In genomic region chr7:141339215-141339920, GRCm38 (mm10) we compare ENCODE assay signal across 8 mouse cellular contexts. TPM values are rescaled to one million over a fixed set of nuclear protein-coding genes. Genes with fewer than 3 reads are reported as not detected.
A peak's percentile ranks its signal among the peaks of the same experiment; 100 is the strongest.
DNase-seq lines count a peak whose midpoint lies in the region; ATAC-seq and TF ChIP-seq lines count a peak whose summit lies in the region.

No protein-coding gene starts in this region.

- H3K4me1 ChIP-seq in heart, embryonic 12.5 days (replicated peaks) = peaks cover 8% of the 10 kb centered on the region
- H3K4me1 ChIP-seq in ES-E14 (ENCODE audit: control insufficient read depth in 2 of 2, insufficient read depth in 2 of 2, low read length in 2 of 2, poor library complexity in 1 of 2) = peaks cover 11 to 17% of the 10 kb centered on the region in 2 experiments; a peak in 3 of 4 replicates
- 0 out of 2 replicates have a peak, but pooled peaks cover 3% of the 10 kb centered on the region for H3K4me1 ChIP-seq in hindbrain, postnatal 0 days (ENCODE audit: insufficient read depth, low read length)
- H3K4me1 ChIP-seq in liver, embryonic 15.5 days (replicated peaks) = peaks cover 40% of the 10 kb centered on the region

- H3K4me2 ChIP-seq in heart, embryonic 12.5 days = peak overlapping the region; percentile 65
- H3K4me2 ChIP-seq in hindbrain, postnatal 0 days (ENCODE audit: low read depth, low read length) = peak overlapping the region; percentile 23; the same call in 1 of the 2 replicates
- peak overlapping the region; percentile 74 for H3K4me2 ChIP-seq in liver, embryonic 15.5 days

- ATAC-seq in heart, embryonic 12.5 days (ENCODE audit: insufficient number of reproducible peaks, low FRiP score) = no peak
- no peak for ATAC-seq in hindbrain, postnatal 0 days
- ATAC-seq in liver, embryonic 15.5 days (ENCODE audit: insufficient read depth) = no peak
- ATAC-seq in granulocyte monocyte progenitor cell, adult 5-6 weeks (replicated peaks; ENCODE audit: poor library complexity, severe bottlenecking) = no peak

- no peak for DNase-seq in heart, adult 11 months
- DNase-seq in ES-E14 (ENCODE audit: low read depth, low spot score) = no peak
- DNase-seq in hindbrain, postnatal 0 days (ENCODE audit: low spot score) = no peak
- DNase-seq in layer of hippocampus, adult 2 months (ENCODE audit: low spot score in 2 of 2) = no peak
- no peak for DNase-seq in left cerebral cortex, postnatal 10 days (ENCODE audit: extremely low spot score in 1 of 2, low spot score in 2 of 2)

- H3K27ac ChIP-seq in heart, embryonic 12.5 days (ENCODE audit: poor library complexity, severe bottlenecking) = no peak overlapping the region
- H3K27ac ChIP-seq in ES-E14 (ENCODE audit: insufficient read depth, low read depth, low read length, poor library complexity, severe bottlenecking) = 0 out of 2 replicates have a peak overlapping the region, but pooled peaks have one; percentile 6
- no peak overlapping the region for H3K27ac ChIP-seq in hindbrain, postnatal 0 days
- peak overlapping the region; percentile 81 for H3K27ac ChIP-seq in liver, embryonic 15.5 days (replicated peaks)
- no peak overlapping the region for H3K27ac ChIP-seq in layer of hippocampus, adult 2 months

- in situ Hi-C loops in ES-E14 (cut with MboI; ENCODE audit: low sequenced_read_pairs in 2 of 2, unreplicated experiment in 2 of 2) = no loop called here

- H3K4me3 ChIP-seq in heart, embryonic 12.5 days = peak overlapping the region; percentile 31
- H3K4me3 ChIP-seq in ES-E14 (ENCODE audit: insufficient read depth in 1 of 2, low read depth in 1 of 2, low read length in 2 of 2, poor library complexity in 1 of 2, severe bottlenecking in 1 of 2) = peak overlapping the region; percentile 72
- no peak overlapping the region for H3K4me3 ChIP-seq in hindbrain, postnatal 0 days (ENCODE audit: low read length)
- peak overlapping the region; percentile 47 for H3K4me3 ChIP-seq in liver, embryonic 15.5 days (replicated peaks)
- no peak overlapping the region for H3K4me3 ChIP-seq in layer of hippocampus, adult 2 months

- peaks cover 15% of the 10 kb centered on the region for H3K36me3 ChIP-seq in heart, embryonic 12.5 days
- no peaks in the 10 kb centered on the region for H3K36me3 ChIP-seq in ES-E14 (ENCODE audit: control insufficient read depth, insufficient read depth, low read length, poor library complexity, severe bottlenecking)
- H3K36me3 ChIP-seq in hindbrain, postnatal 0 days (ENCODE audit: insufficient read depth, low read length) = peaks cover 7% of the 10 kb centered on the region; the same call in 1 of the 2 replicates
- H3K36me3 ChIP-seq in liver, embryonic 15.5 days (replicated peaks) = no peaks in the 10 kb centered on the region

- peak overlapping the region; percentile 53 for H3K9ac ChIP-seq in heart, embryonic 12.5 days
- H3K9ac ChIP-seq in ES-E14 (ENCODE audit: insufficient read depth, low read depth, low read length, poor library complexity, severe bottlenecking) = peak overlapping the region; percentile 45; the same call in 1 of the 2 replicates
- no peak overlapping the region for H3K9ac ChIP-seq in hindbrain, postnatal 0 days (replicated peaks; ENCODE audit: low read length)
- peak overlapping the region; percentile 38; the same call in 1 of the 2 replicates for H3K9ac ChIP-seq in liver, embryonic 15.5 days

- no peak for TF ChIP-seq CTCF in hindbrain, postnatal 0 days (IDR thresholded peaks at IDR 0.05; ENCODE audit: low read depth)
- no peak for TF ChIP-seq CTCF in layer of hippocampus, adult 2 months (conservative IDR thresholded peaks at IDR 0.05)

- no peaks in the 10 kb centered on the region for H3K9me3 ChIP-seq in heart, embryonic 12.5 days (replicated peaks)
- no peaks in the 10 kb centered on the region for H3K9me3 ChIP-seq in ES-E14 (ENCODE audit: control insufficient read depth, insufficient read depth, low read depth, low read length)
- no peaks in the 10 kb centered on the region for H3K9me3 ChIP-seq in hindbrain, postnatal 0 days (ENCODE audit: low read length)
- H3K9me3 ChIP-seq in liver, embryonic 15.5 days (replicated peaks) = no peaks in the 10 kb centered on the region

- intact Hi-C loops in left cerebral cortex, postnatal 10 days (cut with DNase I) = no loop called here

- H3K27me3 ChIP-seq in heart, embryonic 12.5 days (replicated peaks) = peaks cover 36% of the 10 kb centered on the region
- no peaks in the 10 kb centered on the region for H3K27me3 ChIP-seq in hindbrain, postnatal 0 days (ENCODE audit: insufficient read depth, low read length)
- H3K27me3 ChIP-seq in liver, embryonic 15.5 days = peaks cover 14% of the 10 kb centered on the region; the same call in 1 of the 2 replicates

- 40% methylated on average over 20 of the region's 20 CpGs for WGBS in heart, embryonic 12.5 days
- WGBS in hindbrain, postnatal 0 days = 38% methylated on average over 20 of the region's 20 CpGs
- 54% methylated on average over 20 of the region's 20 CpGs for WGBS in liver, embryonic 15.5 days (ENCODE audit: insufficient replicate concordance)

TF ChIP-seq in ES-E14, 5 proteins besides CTCF, POLR2A, EP300 and RAD21:
- TF ChIP-seq MAFK (IDR thresholded peaks at IDR 0.05; ENCODE audit: insufficient read depth, low read depth, low read length) (no peak), CHD2 (IDR thresholded peaks at IDR 0.05; ENCODE audit: low read depth, low read length) (no peak), HCFC1 (IDR thresholded peaks at IDR 0.05; ENCODE audit: borderline replicate concordance, insufficient read depth, low read length) (no peak), ZNF384 (IDR thresholded peaks at IDR 0.05; ENCODE audit: low read depth, low read length) (no peak), ZC3H11A (IDR thresholded peaks at IDR 0.05; ENCODE audit: borderline replicate concordance, low read depth, low read length) (no peak)
TF ChIP-seq in ES-E14: peak in this region for 0.

RNA-seq across cellular contexts. Expression of gene Eps8l2, which starts 0.7 kb away (rescaled TPM):
- polyA plus RNA-seq in heart, embryonic 12.5 days (2016; fragmentation: Nextera tagmentation; extraction: Ambion mirVana) = 0.73 and 1.3 TPM in 2 replicates
- 9.7 and 10.4 TPM in 2 replicates for total RNA-seq in ES-E14 (2012; rRNA removed)
- 1.6 and 3.9 TPM in 2 replicates for total RNA-seq in hindbrain, postnatal 0 days (2014; rRNA removed)
- 1.5 and 2.4 TPM in 2 replicates for polyA plus RNA-seq in hindbrain, postnatal 0 days (2015; fragmentation: Nextera tagmentation; extraction: Ambion mirVana)
- polyA plus RNA-seq in liver, embryonic 15.5 days (2015; fragmentation: Nextera tagmentation; extraction: Ambion mirVana) = 16.6 and 24.3 TPM in 2 replicates
- total RNA-seq in layer of hippocampus, adult 2 months (2021) = 1 to 10 TPM; 4.9 to 5.1 TPM
- 0.11 TPM in 1 of 2 replicates, not detected in the other for total RNA-seq in granulocyte monocyte progenitor cell, adult 5-6 weeks (2014; fragmentation: Nextera tagmentation)
- not detected in 2 replicates for total RNA-seq in granulocyte monocyte progenitor cell, adult 5-6 weeks (2017)
- total RNA-seq in left cerebral cortex, postnatal 10 days (2021) = 1 to 10 TPM; 1.1 to 1.4 TPM

RNA-seq across cellular contexts. Expression of gene Tmem80, which starts 11.8 kb away (rescaled TPM):
- polyA plus RNA-seq in heart, embryonic 12.5 days (2016; fragmentation: Nextera tagmentation; extraction: Ambion mirVana) = 37.4 and 40.1 TPM in 2 replicates
- total RNA-seq in ES-E14 (2012; rRNA removed) = 7.3 and 9.7 TPM in 2 replicates
- 31.6 and 36.4 TPM in 2 replicates for total RNA-seq in hindbrain, postnatal 0 days (2014; rRNA removed)
- polyA plus RNA-seq in hindbrain, postnatal 0 days (2015; fragmentation: Nextera tagmentation; extraction: Ambion mirVana) = 42.0 and 44.9 TPM in 2 replicates
- polyA plus RNA-seq in liver, embryonic 15.5 days (2015; fragmentation: Nextera tagmentation; extraction: Ambion mirVana) = 14.8 and 15.8 TPM in 2 replicates
- total RNA-seq in layer of hippocampus, adult 2 months (2021) = 10 to 100 TPM; 32.9 to 33.7 TPM
- total RNA-seq in granulocyte monocyte progenitor cell, adult 5-6 weeks (2014; fragmentation: Nextera tagmentation) = 6.0 and 13.2 TPM in 2 replicates
- 4.5 and 8.7 TPM in 2 replicates for total RNA-seq in granulocyte monocyte progenitor cell, adult 5-6 weeks (2017)
- 10 to 100 TPM; 21.6 to 23.5 TPM for total RNA-seq in left cerebral cortex, postnatal 10 days (2021)

RNA-seq across cellular contexts. Expression of gene Deaf1, which starts 11.9 kb away (rescaled TPM):
- polyA plus RNA-seq in heart, embryonic 12.5 days (2016; fragmentation: Nextera tagmentation; extraction: Ambion mirVana) = 34.3 and 35.6 TPM in 2 replicates
- 23.7 and 31.1 TPM in 2 replicates for total RNA-seq in ES-E14 (2012; rRNA removed)
- 218 and 220 TPM in 2 replicates for total RNA-seq in hindbrain, postnatal 0 days (2014; rRNA removed)
- polyA plus RNA-seq in hindbrain, postnatal 0 days (2015; fragmentation: Nextera tagmentation; extraction: Ambion mirVana) = 200 and 237 TPM in 2 replicates
- polyA plus RNA-seq in liver, embryonic 15.5 days (2015; fragmentation: Nextera tagmentation; extraction: Ambion mirVana) = 13.4 and 16.9 TPM in 2 replicates
- total RNA-seq in layer of hippocampus, adult 2 months (2021) = 10 to 100 TPM; 74.1 to 77.0 TPM
- 43.3 and 52.4 TPM in 2 replicates for total RNA-seq in granulocyte monocyte progenitor cell, adult 5-6 weeks (2014; fragmentation: Nextera tagmentation)
- 6.3 and 21.4 TPM in 2 replicates for total RNA-seq in granulocyte monocyte progenitor cell, adult 5-6 weeks (2017)
- total RNA-seq in left cerebral cortex, postnatal 10 days (2021) = 100 to 1,000 TPM; 258 to 269 TPM

RNA-seq across cellular contexts. Expression of gene Drd4, which starts 47.6 kb away (rescaled TPM):
- 0.06 and 0.15 TPM in 2 replicates for polyA plus RNA-seq in heart, embryonic 12.5 days (2016; fragmentation: Nextera tagmentation; extraction: Ambion mirVana)
- 0.76 and 0.95 TPM in 2 replicates for total RNA-seq in ES-E14 (2012; rRNA removed)
- 0.54 and 0.94 TPM in 2 replicates for total RNA-seq in hindbrain, postnatal 0 days (2014; rRNA removed)
- 0.73 and 0.79 TPM in 2 replicates for polyA plus RNA-seq in hindbrain, postnatal 0 days (2015; fragmentation: Nextera tagmentation; extraction: Ambion mirVana)
- not detected in 2 replicates for polyA plus RNA-seq in liver, embryonic 15.5 days (2015; fragmentation: Nextera tagmentation; extraction: Ambion mirVana)
- under 1 TPM; 0.20 to 0.23 TPM for total RNA-seq in layer of hippocampus, adult 2 months (2021)
- total RNA-seq in granulocyte monocyte progenitor cell, adult 5-6 weeks (2014; fragmentation: Nextera tagmentation) = not detected in 2 replicates
- total RNA-seq in granulocyte monocyte progenitor cell, adult 5-6 weeks (2017) = not detected in 2 replicates
- under 1 TPM; 0.15 to 0.36 TPM for total RNA-seq in left cerebral cortex, postnatal 10 days (2021)

RNA-seq across cellular contexts. Expression of gene Taldo1, which starts 52.6 kb away (rescaled TPM):
- polyA plus RNA-seq in heart, embryonic 12.5 days (2016; fragmentation: Nextera tagmentation; extraction: Ambion mirVana) = 276 and 284 TPM in 2 replicates
- total RNA-seq in ES-E14 (2012; rRNA removed) = 327 and 432 TPM in 2 replicates
- total RNA-seq in hindbrain, postnatal 0 days (2014; rRNA removed) = 156 and 200 TPM in 2 replicates
- polyA plus RNA-seq in hindbrain, postnatal 0 days (2015; fragmentation: Nextera tagmentation; extraction: Ambion mirVana) = 252 and 258 TPM in 2 replicates
- polyA plus RNA-seq in liver, embryonic 15.5 days (2015; fragmentation: Nextera tagmentation; extraction: Ambion mirVana) = 409 and 415 TPM in 2 replicates
- 100 to 1,000 TPM; 111 to 114 TPM for total RNA-seq in layer of hippocampus, adult 2 months (2021)
- 289 and 344 TPM in 2 replicates for total RNA-seq in granulocyte monocyte progenitor cell, adult 5-6 weeks (2014; fragmentation: Nextera tagmentation)
- 559 and 668 TPM in 2 replicates for total RNA-seq in granulocyte monocyte progenitor cell, adult 5-6 weeks (2017)
- total RNA-seq in left cerebral cortex, postnatal 10 days (2021) = 100 to 1,000 TPM; 113 to 114 TPM

Comparison
In these comparisons a context has a peak if more than half of its experiments do, and no peak if none do; other contexts are left out.
1. H3K27ac ChIP-seq: peak in ES-E14 (single experiment) and liver, embryonic 15.5 days (single experiment); none in heart, embryonic 12.5 days (single experiment), hindbrain, postnatal 0 days (single experiment) and layer of hippocampus, adult 2 months (single experiment).
2. H3K4me2 ChIP-seq: peak in every context shown above with its lines; median percentile 74 in liver, embryonic 15.5 days; 65 in heart, embryonic 12.5 days; 23 in hindbrain, postnatal 0 days.
3. H3K4me3 ChIP-seq: peak in heart, embryonic 12.5 days (single experiment), ES-E14 (2 of 2) and liver, embryonic 15.5 days (single experiment); none in hindbrain, postnatal 0 days (single experiment) and layer of hippocampus, adult 2 months (single experiment).